Mouse (Mus musculus) G1E (cell line): ENCODE data around the gene Plekha7.

Experiments
- CTCF ChIP-seq: IDR thresholded peaks from 2 replicates; pipeline ENCODE4 v1.5.1; 2012; ENCODE audit warnings: low read depth, low read length, inconsistent platforms, mixed read lengths
- TAL1 ChIP-seq: conservative IDR thresholded peaks from 2 replicates; pipeline ENCODE4 v1.6.1; 2012; ENCODE audit warnings: low read depth, low read length, inconsistent platforms, mixed read lengths

GRCm38 (mm10) chr7:116240353-116240752 lies 67.8 kb downstream of the Plekha7 start:
- TF ChIP-seq CTCF (no peak), TAL1 (no peak)
